Mouse (Mus musculus) CD4-positive naive resting alpha-beta T cell, adult 57 days (primary cell): ENCODE data around the gene Trat1. TPM values are rescaled to one million over a fixed set of nuclear protein-coding genes. Genes with fewer than 3 reads are reported as not detected.

Experiments used
- total RNA-seq: library from RNA; stranded (reverse); gene quantifications from one replicate; pipeline ENCODE4 v1.2.4, GENCODE M21; 2023

Trat1 gene
- total RNA-seq, result 125 TPM

DNA sequence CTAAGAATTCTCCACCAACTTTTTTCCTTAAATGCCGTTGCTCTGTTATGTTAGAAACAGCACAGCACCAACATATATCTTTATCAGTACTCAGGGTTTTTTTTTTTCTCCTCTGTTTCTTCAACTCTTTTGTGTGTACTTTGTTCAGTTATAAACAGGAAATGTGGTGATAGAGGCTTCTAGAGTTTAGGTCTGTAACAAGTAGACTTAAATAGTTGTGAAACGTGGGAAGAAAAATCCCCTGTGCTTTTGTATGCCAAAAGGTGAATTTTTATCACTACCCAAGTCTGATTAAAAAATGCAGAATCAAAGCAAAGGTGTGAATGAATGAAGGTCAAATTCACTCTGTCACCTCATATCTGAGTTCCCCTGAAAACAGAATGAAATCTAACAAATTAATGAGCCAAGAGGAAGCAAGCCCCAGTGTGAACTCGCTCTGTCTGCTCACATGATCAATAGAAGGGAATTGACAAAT, at the start of gene Trat1:
TSS of gene Trat1 (minus strand) at position 51 of the 475 bp plus-strand sequence.

GRCm38 (mm10) chr16:48816695-48817094, 44.9 kb upstream of the Trat1 start, which contains the start of gene Retnlb:
Gene Retnlb, plus strand, starts transcription at chr16:48816856.

Other genes with a start within 250 kb of the Trat1 start
- not detected for gene Retnlb, start 44.8 kb upstream of the Trat1 start, total RNA-seq
- gene Retnla, start 70.5 kb upstream of the Trat1 start, total RNA-seq, result not detected
- 6.9 TPM for gene Retnlg, start 100.6 kb upstream of the Trat1 start, total RNA-seq
- 7.3 TPM for gene Dzip3, start 222.1 kb upstream of the Trat1 start, total RNA-seq
- 6.8 TPM for gene Cip2a, start 222.2 kb upstream of the Trat1 start, total RNA-seq